Mouse (Mus musculus): ENCODE measurements at regions not wholly inside any gene's neighbourhood (a gene's known extent, or its start where the extent isn't known, plus 50 kb on each side); places are given as distances from the start of the nearest gene placed in this dataset.

DNA sequence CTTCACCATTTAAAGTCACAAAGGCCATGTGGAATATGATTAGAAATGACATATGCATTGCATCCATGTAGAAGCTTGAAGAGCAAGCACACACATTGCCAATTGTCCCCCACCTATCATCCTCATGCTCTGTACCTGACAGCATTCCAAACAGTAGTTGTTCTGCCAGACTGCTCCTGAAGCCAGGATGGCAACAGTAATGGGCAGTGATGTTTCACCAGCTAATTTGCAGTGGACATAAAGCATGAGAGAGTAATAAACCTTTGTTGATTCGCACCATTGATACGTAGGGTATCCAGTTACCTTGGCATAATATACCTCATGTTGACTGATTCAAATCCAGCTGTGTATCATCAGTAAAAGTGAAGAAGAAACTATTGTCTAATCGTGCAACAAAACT is 606.5 kb upstream of the Celf2 start:
- Histone ChIP-seq H3K27ac (ENCODE audit: insufficient read depth, low read length) (no peak overlapping the region), H3K4me3 (replicated peaks; ENCODE audit: insufficient read depth, low read depth, low read length) (no peak overlapping the region), H3K27me3 (ENCODE audit: control insufficient read depth, insufficient read depth, low read length) (no peaks in the 10 kb centered on the region), H3K4me1 (ENCODE audit: control insufficient read depth, insufficient read depth, low read length) (peaks cover 4% of the 10 kb centered on the region; the same call in 1 of the 2 replicates)
- 48% methylated on average over 3 of the region's 3 CpGs for WGBS
- DNase-seq = no peak
- no peak for TF ChIP-seq POLR2A (IDR thresholded peaks at IDR 0.05; ENCODE audit: borderline replicate concordance, insufficient read depth, low read length)
- no peak for TF ChIP-seq CTCF (IDR thresholded peaks at IDR 0.05; ENCODE audit: borderline replicate concordance, insufficient read depth, low read depth, low read length)

DNA sequence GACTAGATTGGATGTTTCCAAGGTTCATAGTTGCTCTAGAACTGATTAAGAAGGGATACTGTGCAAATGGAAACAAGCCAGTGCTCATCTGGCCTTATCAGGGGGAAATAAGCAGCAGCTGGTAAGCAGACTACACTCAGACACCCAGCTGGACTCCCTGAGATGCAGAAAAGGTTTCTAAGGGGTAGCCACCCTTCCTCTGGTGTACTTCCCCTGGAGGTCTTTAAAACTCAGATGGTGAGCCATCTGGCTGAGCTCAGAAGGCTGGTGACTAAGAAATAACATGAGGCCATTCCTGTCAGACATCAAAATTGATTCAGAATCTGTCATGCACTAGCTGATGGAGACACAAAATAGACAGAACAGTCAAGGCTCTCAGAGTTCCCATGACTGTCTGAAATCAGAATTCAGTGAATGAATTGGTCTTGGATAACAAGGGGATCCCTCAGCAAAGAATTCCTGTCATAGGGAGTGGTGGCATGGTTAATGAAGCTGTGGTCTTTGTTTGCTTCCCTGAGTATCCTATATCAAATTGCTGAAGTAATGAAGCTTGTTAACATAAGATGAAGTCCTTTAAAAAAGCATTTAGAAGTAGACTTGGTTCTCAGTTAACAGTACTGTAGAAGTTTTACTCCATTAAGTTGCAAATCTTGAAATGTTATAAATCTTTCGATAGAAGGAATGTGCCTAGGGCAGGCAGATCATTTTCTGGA is 603.2 kb upstream of the Celf2 start:
- no peaks in the 10 kb centered on the region for H3K27me3 ChIP-seq (ENCODE audit: control insufficient read depth, insufficient read depth, low read length)
- no peak for TF ChIP-seq POLR2A (IDR thresholded peaks at IDR 0.05; ENCODE audit: borderline replicate concordance, insufficient read depth, low read length)
- TF ChIP-seq CTCF (IDR thresholded peaks at IDR 0.05; ENCODE audit: borderline replicate concordance, insufficient read depth, low read depth, low read length) = no peak
- H3K27ac ChIP-seq (ENCODE audit: insufficient read depth, low read length) = no peak overlapping the region
- no peak overlapping the region for H3K4me3 ChIP-seq (replicated peaks; ENCODE audit: insufficient read depth, low read depth, low read length)
- peaks cover 4% of the 10 kb centered on the region; the same call in 1 of the 2 replicates for H3K4me1 ChIP-seq (ENCODE audit: control insufficient read depth, insufficient read depth, low read length)
- DNase-seq = no peak
- WGBS = 72% methylated on average over 1 of the region's 1 CpGs

DNA sequence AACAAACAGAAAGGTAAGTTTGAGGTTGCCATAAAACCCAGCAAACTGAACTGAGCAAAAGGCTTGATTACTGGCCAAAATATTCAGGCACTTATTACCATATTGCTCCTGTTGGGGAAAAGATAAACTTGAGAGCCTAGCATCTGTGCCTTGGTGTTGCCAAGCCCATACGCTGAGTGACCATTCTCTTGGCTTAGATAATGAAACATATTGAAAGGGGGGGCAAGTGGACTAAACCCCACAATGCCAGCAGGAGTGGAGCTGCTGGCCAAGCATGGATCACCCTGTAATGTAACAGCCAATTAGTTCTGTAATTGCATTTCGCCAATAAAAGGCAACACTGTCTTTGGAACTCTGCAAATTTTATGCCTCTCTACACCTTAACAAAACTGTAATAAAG is 584.8 kb upstream of the Celf2 start:
- Histone ChIP-seq H3K4me3 (replicated peaks; ENCODE audit: insufficient read depth, low read depth, low read length) (no peak overlapping the region), H3K27me3 (ENCODE audit: control insufficient read depth, insufficient read depth, low read length) (no peaks in the 10 kb centered on the region), H3K4me1 (ENCODE audit: control insufficient read depth, insufficient read depth, low read length) (no peaks in the 10 kb centered on the region), H3K27ac (ENCODE audit: insufficient read depth, low read length) (no peak overlapping the region)
- DNase-seq = peak; percentile 66 to 90
- 14% methylated on average over 2 of the region's 2 CpGs for WGBS
- TF ChIP-seq CTCF (IDR thresholded peaks at IDR 0.05; ENCODE audit: borderline replicate concordance, insufficient read depth, low read depth, low read length) (no peak), POLR2A (IDR thresholded peaks at IDR 0.05; ENCODE audit: borderline replicate concordance, insufficient read depth, low read length) (no peak)

DNA sequence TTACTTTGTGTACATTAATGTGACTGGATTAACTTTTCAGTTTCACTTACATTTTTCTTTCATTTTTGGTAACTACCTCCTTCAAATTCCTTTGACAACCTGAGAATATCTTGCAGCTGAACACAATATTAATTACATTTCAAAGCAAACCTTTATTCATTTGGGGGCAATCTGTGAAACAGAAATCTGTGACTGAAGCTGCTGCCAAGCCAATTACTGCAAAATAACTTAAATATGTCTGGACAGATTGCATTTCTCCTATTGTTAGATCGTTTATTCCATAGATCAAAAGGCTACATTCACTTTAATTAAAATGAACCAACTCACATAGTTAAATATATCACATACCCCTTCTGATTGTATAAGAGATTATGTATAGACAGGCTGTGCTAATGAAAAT is 558.5 kb upstream of the Celf2 start:
- Histone ChIP-seq H3K27ac (ENCODE audit: insufficient read depth, low read length) (no peak overlapping the region), H3K27me3 (ENCODE audit: control insufficient read depth, insufficient read depth, low read length) (no peaks in the 10 kb centered on the region), H3K4me3 (replicated peaks; ENCODE audit: insufficient read depth, low read depth, low read length) (no peak overlapping the region), H3K4me1 (ENCODE audit: control insufficient read depth, insufficient read depth, low read length) (no peaks in the 10 kb centered on the region)
- DNase-seq = no peak
- no peak for TF ChIP-seq CTCF (IDR thresholded peaks at IDR 0.05; ENCODE audit: borderline replicate concordance, insufficient read depth, low read depth, low read length)
- TF ChIP-seq POLR2A (IDR thresholded peaks at IDR 0.05; ENCODE audit: borderline replicate concordance, insufficient read depth, low read length) = no peak
- WGBS = 39% methylated on average over 1 of the region's 1 CpGs

DNA sequence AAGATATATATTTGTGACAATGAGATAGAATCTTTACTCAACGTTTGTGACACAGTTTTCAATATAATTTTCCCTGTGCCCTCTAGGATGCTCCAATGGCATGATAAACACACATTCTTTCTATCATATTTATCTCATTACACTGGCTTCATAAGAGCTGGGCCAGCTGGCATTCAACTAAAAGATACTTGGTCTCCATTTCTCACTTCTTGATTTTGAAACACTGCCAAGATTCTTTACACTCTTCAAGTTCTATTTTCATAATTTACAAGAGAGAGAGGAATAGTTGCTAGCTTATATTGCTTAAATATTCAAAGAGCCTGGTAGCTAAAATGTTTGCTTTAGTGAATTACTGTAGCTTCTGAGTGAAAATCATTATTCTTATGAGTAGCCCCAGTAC is 552.3 kb upstream of the Celf2 start:
- Histone ChIP-seq H3K4me3 (replicated peaks; ENCODE audit: insufficient read depth, low read depth, low read length) (no peak overlapping the region), H3K27ac (ENCODE audit: insufficient read depth, low read length) (no peak overlapping the region), H3K27me3 (ENCODE audit: control insufficient read depth, insufficient read depth, low read length) (no peaks in the 10 kb centered on the region), H3K4me1 (ENCODE audit: control insufficient read depth, insufficient read depth, low read length) (no peaks in the 10 kb centered on the region)
- no peak for TF ChIP-seq CTCF (IDR thresholded peaks at IDR 0.05; ENCODE audit: borderline replicate concordance, insufficient read depth, low read depth, low read length)
- no peak for TF ChIP-seq POLR2A (IDR thresholded peaks at IDR 0.05; ENCODE audit: borderline replicate concordance, insufficient read depth, low read length)
- no peak for DNase-seq
- WGBS = 32% methylated on average over 1 of the region's 1 CpGs

- WGBS = 55% methylated on average over 4 of the region's 4 CpGs
- H3K27me3 ChIP-seq (ENCODE audit: control insufficient read depth, insufficient read depth, low read length) = no peaks in the 10 kb centered on the region
- no peak overlapping the region for H3K27ac ChIP-seq (ENCODE audit: insufficient read depth, low read length)
- TF ChIP-seq POLR2A (IDR thresholded peaks at IDR 0.05; ENCODE audit: borderline replicate concordance, insufficient read depth, low read length) = no peak
- no peak for TF ChIP-seq CTCF (IDR thresholded peaks at IDR 0.05; ENCODE audit: borderline replicate concordance, insufficient read depth, low read depth, low read length)
- DNase-seq = no peak
- H3K4me1 ChIP-seq (ENCODE audit: control insufficient read depth, insufficient read depth, low read length) = no peaks in the 10 kb centered on the region
- H3K4me3 ChIP-seq (replicated peaks; ENCODE audit: insufficient read depth, low read depth, low read length) = no peak overlapping the region
These were observed 519.8 kb upstream of the Celf2 start for GRCm38 (mm10) chr2:8029212-8029611.

DNA sequence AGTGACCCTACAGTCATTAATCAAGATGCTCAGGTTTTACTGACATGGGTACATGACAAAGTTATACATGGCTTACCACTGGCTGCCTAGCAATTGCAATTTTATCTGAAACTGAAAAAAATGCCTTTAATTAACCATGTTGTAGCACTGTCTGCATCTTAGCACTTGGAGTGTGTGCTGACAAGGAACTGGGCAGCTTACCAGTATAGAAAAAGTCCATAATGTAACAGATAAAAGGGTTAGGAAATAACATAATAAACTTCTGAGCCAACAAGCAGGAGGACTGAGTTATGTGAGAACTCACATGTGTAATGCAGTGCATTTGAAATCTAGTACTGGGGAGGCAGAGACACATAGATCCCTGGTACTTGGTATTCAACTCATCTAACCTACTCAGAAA is 518.2 kb upstream of the Celf2 start:
- H3K27ac ChIP-seq (ENCODE audit: insufficient read depth, low read length) = no peak overlapping the region
- no peaks in the 10 kb centered on the region for H3K4me1 ChIP-seq (ENCODE audit: control insufficient read depth, insufficient read depth, low read length)
- H3K4me3 ChIP-seq (replicated peaks; ENCODE audit: insufficient read depth, low read depth, low read length) = no peak overlapping the region
- H3K27me3 ChIP-seq (ENCODE audit: control insufficient read depth, insufficient read depth, low read length) = no peaks in the 10 kb centered on the region
- no peak for DNase-seq
- no peak for TF ChIP-seq POLR2A (IDR thresholded peaks at IDR 0.05; ENCODE audit: borderline replicate concordance, insufficient read depth, low read length)
- TF ChIP-seq CTCF (IDR thresholded peaks at IDR 0.05; ENCODE audit: borderline replicate concordance, insufficient read depth, low read depth, low read length) = no peak

DNA sequence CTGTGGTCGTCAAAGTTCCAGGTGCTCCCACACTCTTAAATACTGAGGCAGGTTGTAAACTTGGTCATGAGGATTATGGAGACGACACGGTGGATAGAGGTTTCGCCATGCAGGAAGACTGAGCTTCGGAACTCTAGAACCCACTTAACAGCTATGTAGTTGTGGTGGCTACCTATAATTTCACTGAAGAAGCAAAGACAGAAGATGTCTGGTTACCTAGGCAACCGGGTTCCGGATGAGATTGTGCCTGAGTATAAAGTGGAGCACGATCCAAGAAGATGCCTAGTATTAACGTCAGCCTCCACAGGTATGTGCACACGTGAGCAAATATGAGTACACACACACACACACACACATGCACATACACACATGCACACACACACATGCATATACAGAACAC is 517.3 kb upstream of the Celf2 start:
- Histone ChIP-seq H3K4me3 (replicated peaks; ENCODE audit: insufficient read depth, low read depth, low read length) (no peak overlapping the region), H3K27ac (ENCODE audit: insufficient read depth, low read length) (no peak overlapping the region), H3K27me3 (ENCODE audit: control insufficient read depth, insufficient read depth, low read length) (no peaks in the 10 kb centered on the region), H3K4me1 (ENCODE audit: control insufficient read depth, insufficient read depth, low read length) (no peaks in the 10 kb centered on the region)
- DNase-seq = no peak
- no peak for TF ChIP-seq CTCF (IDR thresholded peaks at IDR 0.05; ENCODE audit: borderline replicate concordance, insufficient read depth, low read depth, low read length)
- no peak for TF ChIP-seq POLR2A (IDR thresholded peaks at IDR 0.05; ENCODE audit: borderline replicate concordance, insufficient read depth, low read length)
- 86% methylated on average over 10 of the region's 10 CpGs for WGBS
